Mouse (Mus musculus) lung, postnatal 10 days (tissue): ENCODE measurements at regions not wholly inside any gene's neighbourhood (a gene's known extent, or its start where the extent isn't known, plus 50 kb on each side); places are given as distances from the start of the nearest gene placed in this dataset.
"Not testable (repeated sequence)": the region's sequence is repeated elsewhere in the genome, so short reads cannot be mapped to it uniquely, and the experiment has no call there.

Experiments used
- DNase-seq: peaks from one replicate; pipeline ENCODE4 v3.0.0; 2021

- DNase-seq: not testable (repeated sequence)
Measured at GRCm38 (mm10) chr17:17197229-17197628, 76.0 kb downstream of the Zfp97 start.

DNA sequence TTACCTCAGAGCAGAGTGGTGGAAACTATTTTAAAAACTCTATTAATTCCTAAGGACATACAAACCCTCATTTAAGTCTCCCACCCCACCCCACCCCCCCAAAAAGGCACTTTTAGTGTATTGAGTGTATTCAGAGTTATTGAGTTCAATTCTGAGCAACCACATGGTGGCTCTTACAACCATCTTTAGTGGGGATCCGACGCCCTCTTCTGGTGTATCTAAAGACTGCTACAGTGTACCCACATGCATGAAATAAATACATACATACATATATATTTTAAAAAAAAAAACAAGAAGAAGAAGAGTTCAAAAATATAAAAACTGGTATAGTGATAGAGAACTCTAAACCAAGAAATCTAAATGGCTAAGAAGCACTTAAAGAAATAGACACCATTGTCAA, 107.9 kb downstream of the Zfp97 start:
- DNase-seq: no peak

- peak; percentile 95 for DNase-seq
Measured at GRCm38 (mm10) chr17:17234329-17235185, 113.3 kb downstream of the Zfp97 start.

DNA sequence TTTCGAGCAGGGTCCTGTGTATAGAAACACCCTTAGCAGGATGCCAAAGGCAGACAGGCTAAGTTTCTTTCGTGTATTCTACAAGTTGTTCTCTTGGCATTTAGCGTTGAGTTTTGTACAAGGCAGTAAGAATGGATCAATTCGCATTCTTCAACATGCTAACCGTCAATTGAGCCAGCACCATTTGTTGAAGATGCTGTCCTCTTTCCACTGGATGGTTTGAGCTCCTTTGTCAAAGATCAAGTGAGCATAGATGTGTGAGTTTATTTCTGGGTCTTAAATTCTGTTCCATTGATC, 113.9 kb downstream of the Zfp97 start:
- DNase-seq: not testable (repeated sequence)
